In genomic region chr3:21268429-21269129, GRCm38 (mm10) we compare ENCODE assay signal across 10 mouse cellular contexts.
DNase-seq lines count a peak whose midpoint lies in the region; ATAC-seq and TF ChIP-seq lines count a peak whose summit lies in the region.
"Had no signal": no experiment of that assay in that cellular context is flagged by ENCODE, and none has a peak within 500 bp of the region (broad histone marks: within the 10 kb centered on the region; RNA-seq: fewer than 3 reads in every experiment).

No protein-coding gene starts in this region.

- no peaks in the 10 kb centered on the region; the same call in 1 of the 2 replicates for H3K4me1 ChIP-seq in heart, embryonic 11.5 days (ENCODE audit: control insufficient read depth, insufficient read depth, low read length)
- no peaks in the 10 kb centered on the region for H3K4me1 ChIP-seq in midbrain, postnatal 0 days (ENCODE audit: insufficient read depth, low read length)
- no peaks in the 10 kb centered on the region for H3K4me1 ChIP-seq in forebrain, embryonic 14.5 days (ENCODE audit: control insufficient read depth, insufficient read depth, low read length)
- H3K4me1 ChIP-seq: liver, embryonic 13.5 days; neural tube, embryonic 15.5 days had no signal

- no peak overlapping the region for H3K4me3 ChIP-seq in heart, embryonic 11.5 days (ENCODE audit: low read depth, low read length)
- no peak overlapping the region for H3K4me3 ChIP-seq in midbrain, postnatal 0 days (ENCODE audit: low read depth, low read length)
- H3K4me3 ChIP-seq in forebrain, embryonic 14.5 days (ENCODE audit: low read depth, low read length), result no peak overlapping the region
- H3K4me3 ChIP-seq: liver, embryonic 13.5 days; neural tube, embryonic 15.5 days had no signal

- H3K27me3 ChIP-seq in heart, embryonic 11.5 days (ENCODE audit: control insufficient read depth, insufficient read depth, low read length), result no peaks in the 10 kb centered on the region
- no peaks in the 10 kb centered on the region for H3K27me3 ChIP-seq in midbrain, postnatal 0 days (ENCODE audit: insufficient read depth, low read length)
- no peaks in the 10 kb centered on the region for H3K27me3 ChIP-seq in forebrain, embryonic 14.5 days (replicated peaks; ENCODE audit: control insufficient read depth, insufficient read depth, low read length)
- H3K27me3 ChIP-seq: liver, embryonic 13.5 days; neural tube, embryonic 15.5 days had no signal

- no peak for TF ChIP-seq CTCF in midbrain, postnatal 0 days (IDR thresholded peaks at IDR 0.05)

- H3K9me3 ChIP-seq in heart, embryonic 11.5 days (replicated peaks; ENCODE audit: control insufficient read depth, low read length), result no peaks in the 10 kb centered on the region
- no peaks in the 10 kb centered on the region for H3K9me3 ChIP-seq in midbrain, postnatal 0 days (ENCODE audit: low read length)
- no peaks in the 10 kb centered on the region for H3K9me3 ChIP-seq in forebrain, embryonic 14.5 days (replicated peaks; ENCODE audit: control insufficient read depth, low read length)
- H3K9me3 ChIP-seq: liver, embryonic 13.5 days; neural tube, embryonic 15.5 days had no signal

- 0 out of 2 replicates have a peak overlapping the region, but pooled peaks have one; percentile 10 for H3K27ac ChIP-seq in heart, embryonic 11.5 days (ENCODE audit: low read depth, low read length)
- no peak overlapping the region for H3K27ac ChIP-seq in midbrain, postnatal 0 days (ENCODE audit: low read depth, low read length)
- no peak overlapping the region for H3K27ac ChIP-seq in forebrain, embryonic 14.5 days (ENCODE audit: low read depth, low read length)
- H3K27ac ChIP-seq: liver, embryonic 13.5 days; neural tube, embryonic 15.5 days had no signal

- H3K36me3 ChIP-seq in heart, embryonic 11.5 days (ENCODE audit: control insufficient read depth, insufficient read depth, low read length), result no peaks in the 10 kb centered on the region
- no peaks in the 10 kb centered on the region for H3K36me3 ChIP-seq in midbrain, postnatal 0 days (ENCODE audit: insufficient read depth, low read length)
- no peaks in the 10 kb centered on the region for H3K36me3 ChIP-seq in forebrain, embryonic 14.5 days (ENCODE audit: control insufficient read depth, insufficient read depth, low read length)
- H3K36me3 ChIP-seq: liver, embryonic 13.5 days; neural tube, embryonic 15.5 days had no signal

- 34% methylated on average over 7 of the region's 7 CpGs for WGBS in heart, embryonic 11.5 days (ENCODE audit: insufficient replicate concordance)
- 91% methylated on average over 7 of the region's 7 CpGs for WGBS in midbrain, postnatal 0 days
- 96% methylated on average over 7 of the region's 7 CpGs for WGBS in forebrain, embryonic 14.5 days

- peak; percentile 11 for DNase-seq in kidney, postnatal 10 days
- no peak for DNase-seq in kidney, postnatal 36 days
- peak; percentile 60 for DNase-seq in adrenal gland, postnatal 10 days
- no peak for DNase-seq in midbrain, postnatal 0 days (ENCODE audit: low spot score)
- DNase-seq in spleen, postnatal 10 days (ENCODE audit: low spot score in 2 of 2), result no peak
- DNase-seq in forebrain, embryonic 14.5 days (ENCODE audit: low spot score), result no peak
- DNase-seq: liver, embryonic 13.5 days had no signal

- H3K9ac ChIP-seq in heart, embryonic 11.5 days (ENCODE audit: low read depth, low read length), result no peak overlapping the region
- H3K9ac ChIP-seq in midbrain, postnatal 0 days (replicated peaks; ENCODE audit: low read length, poor library complexity, severe bottlenecking), result no peak overlapping the region
- no peak overlapping the region for H3K9ac ChIP-seq in forebrain, embryonic 14.5 days (ENCODE audit: low read length)
- H3K9ac ChIP-seq: liver, embryonic 13.5 days; neural tube, embryonic 15.5 days had no signal

- H3K4me2 ChIP-seq in heart, embryonic 11.5 days, result no peak overlapping the region
- H3K4me2 ChIP-seq in midbrain, postnatal 0 days (ENCODE audit: low read depth, low read length, poor library complexity, severe bottlenecking), result no peak overlapping the region
- H3K4me2 ChIP-seq in forebrain, embryonic 14.5 days (ENCODE audit: low read length), result no peak overlapping the region
- H3K4me2 ChIP-seq: liver, embryonic 13.5 days; neural tube, embryonic 15.5 days had no signal

- ATAC-seq in heart, embryonic 11.5 days (replicated peaks; ENCODE audit: insufficient number of reproducible peaks, low FRiP score, low TSS enrichment), result 0 out of 2 replicates have a peak, but pooled peaks have one; percentile 26
- ATAC-seq in megakaryocyte progenitor cell, adult 5-6 weeks (replicated peaks; ENCODE audit: poor library complexity), result peak; percentile 71
- ATAC-seq in midbrain, postnatal 0 days (ENCODE audit: low FRiP score), result no peak
- ATAC-seq in forebrain, embryonic 14.5 days, result no peak

Comparison
In these comparisons a context has a peak if more than half of its experiments do, and no peak if none do; other contexts are left out.
1. DNase-seq: peak in kidney, postnatal 10 days (single experiment) and adrenal gland, postnatal 10 days (single experiment); none in kidney, postnatal 36 days (0 of 2), midbrain, postnatal 0 days (single experiment), spleen, postnatal 10 days (0 of 2) and forebrain, embryonic 14.5 days (single experiment).
2. ATAC-seq: peak in heart, embryonic 11.5 days (single experiment) and megakaryocyte progenitor cell, adult 5-6 weeks (single experiment); none in midbrain, postnatal 0 days (single experiment) and forebrain, embryonic 14.5 days (single experiment).